Mouse (Mus musculus): ENCODE measurements around the gene Dstyk. TPM values are rescaled to one million over a fixed set of nuclear protein-coding genes. Genes with fewer than 3 reads are reported as not detected.

Dstyk gene
- polyA plus RNA-seq, 1 experiment from 2014 or later: 15.7 TPM

- Histone ChIP-seq H3K27me3 (ENCODE audit: control insufficient read depth, insufficient read depth, low read length) (no peaks in the 10 kb centered on the region), H3K9ac (ENCODE audit: low read length) (no peak overlapping the region), H3K9me3 (ENCODE audit: control insufficient read depth, low read length) (no peaks in the 10 kb centered on the region), H3K36me3 (ENCODE audit: control insufficient read depth, insufficient read depth, low read length) (no peaks in the 10 kb centered on the region; the same call in 1 of the 2 replicates), H3K4me3 (ENCODE audit: low read depth, low read length) (no peak overlapping the region), H3K4me1 (replicated peaks; ENCODE audit: control insufficient read depth, insufficient read depth, low read length) (peaks cover 21% of the 10 kb centered on the region), H3K27ac (ENCODE audit: low read depth, low read length) (no peak overlapping the region), H3K4me2 (ENCODE audit: low read depth, low read length, severe bottlenecking) (no peak overlapping the region)
- no peak for ATAC-seq (replicated peaks; ENCODE audit: low FRiP score)
- peak; percentile 44 for DNase-seq (ENCODE audit: low spot score)
- WGBS: 70% methylated on average over 14 of the region's 14 CpGs
Observed at GRCm38 (mm10) chr1:132385266-132385665, 32.1 kb upstream of the Dstyk start.

GRCm38 (mm10) chr1:132385711-132386110 is 31.6 kb upstream of the Dstyk start:
- H3K9me3 ChIP-seq (ENCODE audit: control insufficient read depth, low read length): no peaks in the 10 kb centered on the region
- H3K4me2 ChIP-seq (ENCODE audit: low read depth, low read length, severe bottlenecking): no peak overlapping the region
- peaks cover 21% of the 10 kb centered on the region for H3K4me1 ChIP-seq (replicated peaks; ENCODE audit: control insufficient read depth, insufficient read depth, low read length)
- DNase-seq (ENCODE audit: low spot score) (peak; percentile 24), ATAC-seq (replicated peaks; ENCODE audit: low FRiP score) (no peak)
- H3K27ac ChIP-seq (ENCODE audit: low read depth, low read length): no peak overlapping the region
- no peak overlapping the region for H3K9ac ChIP-seq (ENCODE audit: low read length)
- no peaks in the 10 kb centered on the region; the same call in 1 of the 2 replicates for H3K36me3 ChIP-seq (ENCODE audit: control insufficient read depth, insufficient read depth, low read length)
- 85% methylated on average over 4 of the region's 4 CpGs for WGBS
- H3K27me3 ChIP-seq (ENCODE audit: control insufficient read depth, insufficient read depth, low read length): no peaks in the 10 kb centered on the region
- no peak overlapping the region for H3K4me3 ChIP-seq (ENCODE audit: low read depth, low read length)

GRCm38 (mm10) chr1:132386266-132386665 is 31.1 kb upstream of the Dstyk start:
- H3K27ac ChIP-seq (ENCODE audit: low read depth, low read length): no peak overlapping the region
- peak; percentile 39 for DNase-seq (ENCODE audit: low spot score)
- H3K4me3 ChIP-seq (ENCODE audit: low read depth, low read length): no peak overlapping the region
- H3K9ac ChIP-seq (ENCODE audit: low read length): no peak overlapping the region
- no peaks in the 10 kb centered on the region; the same call in 1 of the 2 replicates for H3K36me3 ChIP-seq (ENCODE audit: control insufficient read depth, insufficient read depth, low read length)
- no peak for ATAC-seq (replicated peaks; ENCODE audit: low FRiP score)
- peaks cover 21% of the 10 kb centered on the region for H3K4me1 ChIP-seq (replicated peaks; ENCODE audit: control insufficient read depth, insufficient read depth, low read length)
- H3K4me2 ChIP-seq (ENCODE audit: low read depth, low read length, severe bottlenecking): no peak overlapping the region
- WGBS: 88% methylated on average over 4 of the region's 4 CpGs
- no peaks in the 10 kb centered on the region for H3K27me3 ChIP-seq (ENCODE audit: control insufficient read depth, insufficient read depth, low read length)
- H3K9me3 ChIP-seq (ENCODE audit: control insufficient read depth, low read length): no peaks in the 10 kb centered on the region

- H3K4me2 ChIP-seq (ENCODE audit: low read depth, low read length, severe bottlenecking): 0 out of 2 replicates have a peak overlapping the region, but pooled peaks have one; percentile 6
- no peak overlapping the region for H3K27ac ChIP-seq (ENCODE audit: low read depth, low read length)
- no peaks in the 10 kb centered on the region; the same call in 1 of the 2 replicates for H3K27me3 ChIP-seq (ENCODE audit: control insufficient read depth, insufficient read depth, low read length)
- WGBS: 31% methylated on average over 4 of the region's 4 CpGs
- no peaks in the 10 kb centered on the region; the same call in 1 of the 2 replicates for H3K36me3 ChIP-seq (ENCODE audit: control insufficient read depth, insufficient read depth, low read length)
- no peak overlapping the region; the same call in 1 of the 2 replicates for H3K9ac ChIP-seq (ENCODE audit: low read length)
- DNase-seq (ENCODE audit: low spot score) (no peak), ATAC-seq (replicated peaks; ENCODE audit: low FRiP score) (no peak)
- H3K4me1 ChIP-seq (replicated peaks; ENCODE audit: control insufficient read depth, insufficient read depth, low read length): peaks cover 21% of the 10 kb centered on the region
- H3K9me3 ChIP-seq (ENCODE audit: control insufficient read depth, low read length): no peaks in the 10 kb centered on the region
- H3K4me3 ChIP-seq (ENCODE audit: low read depth, low read length): no peak overlapping the region
Observed at GRCm38 (mm10) chr1:132387943-132388342, 29.4 kb upstream of the Dstyk start.

GRCm38 (mm10) chr1:132388813-132389803 is 28.2 kb upstream of the Dstyk start:
- 59% methylated on average over 8 of the region's 8 CpGs for whole genome bisulfite sequencing
- no peak overlapping the region for H3K27ac ChIP-seq (ENCODE audit: low read depth, low read length)
- H3K9me3 ChIP-seq (ENCODE audit: control insufficient read depth, low read length): no peaks in the 10 kb centered on the region
- peak overlapping the region; percentile 80; the same call in 1 of the 2 replicates for H3K4me3 ChIP-seq (ENCODE audit: low read depth, low read length)
- peaks cover 21% of the 10 kb centered on the region for H3K4me1 ChIP-seq (replicated peaks; ENCODE audit: control insufficient read depth, insufficient read depth, low read length)
- peak overlapping the region; percentile 89 for H3K4me2 ChIP-seq (ENCODE audit: low read depth, low read length, severe bottlenecking)
- no peaks in the 10 kb centered on the region; the same call in 1 of the 2 replicates for H3K36me3 ChIP-seq (ENCODE audit: control insufficient read depth, insufficient read depth, low read length)
- no peak for ATAC-seq (replicated peaks; ENCODE audit: low FRiP score)
- no peak overlapping the region; the same call in 1 of the 2 replicates for H3K9ac ChIP-seq (ENCODE audit: low read length)
- H3K27me3 ChIP-seq (ENCODE audit: control insufficient read depth, insufficient read depth, low read length): no peaks in the 10 kb centered on the region; the same call in 1 of the 2 replicates
- no peak for DNase-seq (ENCODE audit: low spot score)

GRCm38 (mm10) chr1:132389886-132390585 is 27.3 kb upstream of the Dstyk start:
- WGBS: 12% methylated on average over 15 of the region's 15 CpGs
- H3K4me2 ChIP-seq (ENCODE audit: low read depth, low read length, severe bottlenecking): peak overlapping the region; percentile 89
- H3K27me3 ChIP-seq (ENCODE audit: control insufficient read depth, insufficient read depth, low read length): no peaks in the 10 kb centered on the region; the same call in 1 of the 2 replicates
- DNase-seq (ENCODE audit: low spot score) (peak; percentile 74), ATAC-seq (replicated peaks; ENCODE audit: low FRiP score) (no peak; the same call in 1 of the 2 replicates)
- H3K4me3 ChIP-seq (ENCODE audit: low read depth, low read length): peak overlapping the region; percentile 80
- H3K4me1 ChIP-seq (replicated peaks; ENCODE audit: control insufficient read depth, insufficient read depth, low read length): peaks cover 17% of the 10 kb centered on the region
- H3K36me3 ChIP-seq (ENCODE audit: control insufficient read depth, insufficient read depth, low read length): no peaks in the 10 kb centered on the region; the same call in 1 of the 2 replicates
- peak overlapping the region; percentile 95 for H3K9ac ChIP-seq (ENCODE audit: low read length)
- no peaks in the 10 kb centered on the region for H3K9me3 ChIP-seq (ENCODE audit: control insufficient read depth, low read length)
- H3K27ac ChIP-seq (ENCODE audit: low read depth, low read length): no peak overlapping the region

GRCm38 (mm10) chr1:132390691-132391579 is 26.4 kb upstream of the Dstyk start, which contains the start of gene Tmcc2:
Tmcc2 (minus strand) TSS chr1:132391281.
- H3K9me3 ChIP-seq (ENCODE audit: control insufficient read depth, low read length): no peaks in the 10 kb centered on the region
- peak; percentile 8; the same call in 1 of the 2 replicates for ATAC-seq (replicated peaks; ENCODE audit: low FRiP score)
- peak within 1 kb of the TSS; percentile 95 for H3K9ac ChIP-seq (ENCODE audit: low read length)
- WGBS: under 1% methylated on average over 48 of the region's 50 CpGs
- no peaks in the 10 kb centered on the region; the same call in 1 of the 2 replicates for H3K27me3 ChIP-seq (ENCODE audit: control insufficient read depth, insufficient read depth, low read length)
- no peaks in the 10 kb centered on the region; the same call in 1 of the 2 replicates for H3K36me3 ChIP-seq (ENCODE audit: control insufficient read depth, insufficient read depth, low read length)
- peak within 1 kb of the TSS; percentile 80 for H3K4me3 ChIP-seq (ENCODE audit: low read depth, low read length)
- peak; percentile 70 for DNase-seq (ENCODE audit: low spot score)
- H3K4me1 ChIP-seq (replicated peaks; ENCODE audit: control insufficient read depth, insufficient read depth, low read length): peaks cover 16% of the 10 kb centered on the region
- peak within 1 kb of the TSS; percentile 89 for H3K4me2 ChIP-seq (ENCODE audit: low read depth, low read length, severe bottlenecking)
- peak within 1 kb of the TSS; percentile 63; the same call in 1 of the 2 replicates for H3K27ac ChIP-seq (ENCODE audit: low read depth, low read length)
